Comparison of ENCODE assay signal across 8 mouse cellular contexts in the genomic region with DNA sequence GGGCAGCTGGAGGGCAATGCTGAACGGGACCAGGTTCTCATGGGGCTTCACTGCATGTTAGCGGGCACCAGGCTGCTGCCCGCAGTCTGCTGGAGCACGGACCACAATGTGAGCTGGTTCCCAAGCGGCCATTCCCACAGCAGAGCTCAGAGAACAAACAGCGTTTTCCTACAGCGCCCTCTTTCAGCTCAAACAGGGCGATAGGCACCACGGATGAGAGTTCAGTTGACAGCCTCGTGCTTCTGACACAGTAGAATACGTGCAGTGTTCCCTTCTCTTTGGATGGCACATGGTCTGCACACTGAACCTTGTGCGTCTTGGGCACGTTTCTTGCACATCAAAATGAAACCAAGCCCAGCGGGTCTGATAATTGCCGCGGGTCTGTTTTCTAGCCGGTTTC.
A peak's percentile ranks its signal among the peaks of the same experiment; 100 is the strongest.
DNase-seq lines count a peak whose midpoint lies in the region; ATAC-seq and TF ChIP-seq lines count a peak whose summit lies in the region.

No protein-coding gene starts in this region.

- 0 out of 2 replicates have a peak, but pooled peaks cover 6% of the 10 kb centered on the region for H3K4me1 ChIP-seq in heart, embryonic 12.5 days (replicated peaks)
- H3K4me1 ChIP-seq in liver, postnatal 0 days (ENCODE audit: insufficient read depth) = peaks cover 2% of the 10 kb centered on the region

- H3K9ac ChIP-seq in heart, embryonic 12.5 days = no peak overlapping the region
- no peak overlapping the region for H3K9ac ChIP-seq in liver, postnatal 0 days (replicated peaks)

- WGBS in heart, embryonic 12.5 days = 40% methylated on average over 17 of the region's 17 CpGs
- 55% methylated on average over 17 of the region's 17 CpGs for WGBS in liver, postnatal 0 days (ENCODE audit: insufficient replicate concordance)

- intact Hi-C loops in heart, postnatal 25 days (cut with DNase I) = no loop called here

- no peak for DNase-seq in heart, postnatal 25 days (ENCODE audit: low spot score)
- peak; percentile 46 for DNase-seq in ZHBTc4 (ENCODE audit: low read depth, low spot score)
- peak; percentile 53 for DNase-seq in fibroblast of lung, adult 2 months (ENCODE audit: low read depth)
- DNase-seq in kidney, postnatal 10 days = peak; percentile 11
- no peak for DNase-seq in liver, postnatal 0 days
- peak; percentile 36 for DNase-seq in right cerebral cortex, postnatal 25 days
- no peak for DNase-seq in thymus, postnatal 10 days (ENCODE audit: low spot score in 2 of 2)

- TF ChIP-seq EP300 in liver, postnatal 0 days (IDR thresholded peaks at IDR 0.05; ENCODE audit: low read depth) = no peak

- ATAC-seq in heart, embryonic 12.5 days (ENCODE audit: insufficient number of reproducible peaks, low FRiP score) = no peak
- no peak for ATAC-seq in liver, postnatal 0 days

- TF ChIP-seq CTCF in liver, postnatal 0 days (IDR thresholded peaks at IDR 0.05; ENCODE audit: low read depth) = peak; percentile 21; the same call in 1 of the 2 replicates

- 0 out of 2 replicates have a peak, but pooled peaks cover 3% of the 10 kb centered on the region for H3K9me3 ChIP-seq in heart, embryonic 12.5 days (replicated peaks)
- no peaks in the 10 kb centered on the region for H3K9me3 ChIP-seq in liver, postnatal 0 days (ENCODE audit: low read length)

- peak overlapping the region; percentile 36 for H3K4me3 ChIP-seq in heart, embryonic 12.5 days
- peak overlapping the region; percentile 32 for H3K4me3 ChIP-seq in liver, postnatal 0 days (ENCODE audit: low read depth, low read length)

- H3K36me3 ChIP-seq in heart, embryonic 12.5 days = no peaks in the 10 kb centered on the region
- no peaks in the 10 kb centered on the region for H3K36me3 ChIP-seq in liver, postnatal 0 days (replicated peaks; ENCODE audit: insufficient read depth, low read length)

- no peak overlapping the region for H3K27ac ChIP-seq in heart, embryonic 12.5 days (ENCODE audit: poor library complexity, severe bottlenecking)
- H3K27ac ChIP-seq in liver, postnatal 0 days (ENCODE audit: low read depth) = no peak overlapping the region

- H3K4me2 ChIP-seq in heart, embryonic 12.5 days = peak overlapping the region; percentile 62
- peak overlapping the region; percentile 45 for H3K4me2 ChIP-seq in liver, postnatal 0 days (ENCODE audit: low read depth, low read length)

- no peaks in the 10 kb centered on the region for H3K27me3 ChIP-seq in heart, embryonic 12.5 days (replicated peaks)
- H3K27me3 ChIP-seq in liver, postnatal 0 days (ENCODE audit: insufficient read depth, low read length) = no peaks in the 10 kb centered on the region

Comparison
In these comparisons a context has a peak if more than half of its experiments do, and no peak if none do; other contexts are left out.
1. DNase-seq: peak in ZHBTc4 (single experiment), fibroblast of lung, adult 2 months (single experiment), kidney, postnatal 10 days (single experiment) and right cerebral cortex, postnatal 25 days (single experiment); none in heart, postnatal 25 days (single experiment), liver, postnatal 0 days (single experiment) and thymus, postnatal 10 days (0 of 2).